Mouse (Mus musculus): ENCODE measurements at regions not wholly inside any gene's neighbourhood (a gene's known extent, or its start where the extent isn't known, plus 50 kb on each side); places are given as distances from the start of the nearest gene placed in this dataset.

DNA sequence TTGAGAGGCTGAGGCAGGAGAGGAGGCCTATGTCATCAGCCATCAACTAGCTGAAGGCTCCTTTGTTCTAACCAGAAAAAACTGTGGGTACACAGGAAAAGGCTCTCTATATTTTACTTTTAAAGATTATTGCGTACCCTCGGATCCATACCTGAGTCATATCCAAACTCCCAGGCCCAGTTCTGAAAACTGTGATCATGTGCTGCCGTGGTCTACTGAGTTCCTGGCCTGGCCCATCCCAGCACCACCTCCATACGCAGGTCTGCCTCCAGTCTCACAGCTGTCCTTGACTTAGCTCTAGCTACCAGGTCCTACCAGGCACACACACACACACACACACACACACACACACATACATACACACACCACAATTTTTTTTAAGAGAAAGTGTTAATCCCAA is 87.0 kb upstream of the Hs6st1 start:
- DNase-seq, result no peak

DNA sequence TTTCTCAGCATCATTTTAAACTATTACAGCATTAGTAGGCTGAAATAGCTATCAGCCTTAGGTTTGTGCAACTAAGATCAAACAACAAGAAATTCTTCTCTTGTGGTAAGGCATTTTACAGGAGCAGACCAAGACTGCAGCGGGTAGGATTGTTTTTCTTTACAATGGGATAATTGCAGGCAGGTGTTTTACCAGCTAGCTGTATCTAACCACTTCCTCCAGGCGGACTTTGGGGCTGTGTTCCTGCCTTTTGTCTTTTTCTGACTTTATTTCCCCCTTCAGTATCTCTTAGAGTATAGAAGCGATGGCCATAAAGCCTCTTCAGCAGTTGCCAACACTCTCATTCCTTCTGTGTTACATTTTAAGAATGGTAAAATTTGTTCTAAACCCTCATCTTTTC is 84.8 kb upstream of the Hs6st1 start:
- DNase-seq, result no peak

DNA sequence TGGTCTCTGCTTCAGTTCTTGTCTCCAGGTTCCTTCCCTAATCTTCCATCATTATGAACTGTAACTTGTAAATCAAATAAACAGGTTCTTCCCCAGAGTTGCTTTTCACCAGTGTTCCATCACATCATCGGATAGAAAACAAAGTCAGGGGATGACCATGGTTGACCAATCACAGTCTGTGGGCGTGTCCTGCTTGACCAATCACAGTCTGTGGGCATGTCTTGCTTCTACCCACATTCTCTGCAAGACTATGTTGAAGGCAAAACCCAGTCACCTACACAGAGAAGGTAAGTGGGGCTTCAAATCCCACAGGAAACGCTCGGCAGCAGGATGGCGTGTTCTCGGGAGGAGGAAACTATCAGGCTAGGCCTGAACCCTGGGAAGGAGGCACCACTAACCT is 82.9 kb upstream of the Hs6st1 start:
- DNase-seq, result no peak

DNA sequence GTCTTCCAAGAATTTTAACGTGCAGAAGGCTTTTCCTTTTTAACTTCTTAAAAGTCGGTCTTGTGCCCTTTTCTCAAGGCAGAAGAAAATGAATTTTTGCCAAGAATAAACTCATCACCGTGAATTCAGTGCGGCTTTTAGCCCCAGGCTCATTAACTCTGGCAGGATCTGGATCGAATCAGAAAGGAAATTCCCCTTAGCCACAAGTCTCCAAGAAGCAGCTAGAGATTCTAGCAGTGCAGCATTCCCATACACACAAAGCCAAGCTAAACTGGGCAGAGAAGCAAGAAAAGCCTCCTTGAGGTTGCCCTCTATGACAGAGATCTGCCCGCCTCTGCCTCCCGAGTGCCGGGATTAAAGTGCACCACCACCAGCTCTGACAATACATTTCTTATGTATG is 81.5 kb upstream of the Hs6st1 start:
- no peak for DNase-seq

DNA sequence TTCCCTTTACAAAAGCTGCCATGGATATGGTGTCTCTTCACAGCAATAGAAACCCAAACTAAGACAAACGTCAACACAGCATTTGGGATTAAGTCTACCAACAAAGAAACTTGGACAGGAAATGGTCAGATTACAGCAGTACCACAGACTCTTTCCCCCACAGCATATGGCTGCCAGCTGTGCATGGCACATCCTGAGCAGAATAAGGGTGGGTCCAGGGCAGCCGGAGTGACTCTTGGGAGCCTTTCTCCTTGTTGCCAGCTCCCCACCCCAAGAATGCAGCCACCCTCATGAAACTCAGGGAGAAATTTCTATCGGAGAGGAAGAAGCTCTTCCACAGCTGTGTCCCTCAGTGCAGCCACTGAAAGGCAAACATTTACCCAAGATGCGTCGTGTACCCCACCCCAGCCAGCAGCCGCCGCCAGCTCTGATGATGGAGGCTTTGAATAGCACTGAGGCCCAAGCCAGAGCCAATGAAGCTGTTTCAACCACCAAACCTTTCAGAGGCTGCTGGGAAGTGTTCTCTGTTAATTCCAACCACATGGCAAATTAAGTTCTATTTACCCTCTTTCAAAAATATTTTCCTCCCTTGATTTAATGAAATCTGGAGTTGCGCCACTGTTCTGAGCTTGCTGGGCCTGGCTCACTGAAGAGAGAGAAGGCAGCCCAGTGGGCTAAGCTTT is 75.8 kb upstream of the Hs6st1 start:
- no peak for DNase-seq

DNA sequence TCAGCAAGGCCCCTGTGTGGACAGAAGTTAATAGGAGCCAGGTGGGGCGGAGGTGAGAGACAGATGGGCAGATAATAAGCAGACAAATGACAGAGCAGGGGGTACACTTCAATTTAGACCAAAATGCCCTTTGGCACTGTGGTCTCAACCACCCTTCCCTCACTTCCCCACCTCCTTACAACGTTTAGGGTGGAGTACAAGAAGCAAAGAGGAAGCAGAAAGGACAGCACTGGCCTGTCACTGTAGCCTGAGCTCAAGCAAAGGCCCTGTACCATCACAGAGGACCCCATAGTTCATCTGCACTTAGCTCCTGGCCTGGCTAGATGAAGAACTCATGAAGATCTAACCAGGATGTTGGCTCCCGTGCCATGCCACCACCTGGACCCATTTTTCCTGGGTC is 75.3 kb upstream of the Hs6st1 start:
- DNase-seq, result no peak

DNA sequence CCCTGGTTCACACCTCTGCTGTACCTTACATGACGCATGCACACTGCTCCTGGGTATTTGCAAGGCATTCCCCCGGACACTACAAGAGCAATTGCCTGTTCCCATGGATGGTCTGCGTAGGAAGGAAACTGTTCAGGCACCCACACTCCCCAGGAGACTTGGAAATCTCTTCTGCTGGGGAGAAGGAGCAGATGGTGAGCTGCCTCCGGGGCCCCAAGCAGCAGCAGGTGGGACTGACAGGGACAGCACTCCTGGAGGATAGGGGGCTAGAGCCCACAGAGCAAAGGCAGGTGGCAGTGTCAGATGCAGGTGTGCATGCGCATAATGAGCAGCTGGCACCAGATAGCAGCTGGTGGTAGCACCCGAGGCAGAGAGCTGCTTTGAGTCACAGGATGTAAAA is 72.5 kb upstream of the Hs6st1 start:
- peak; percentile 78 for DNase-seq

DNA sequence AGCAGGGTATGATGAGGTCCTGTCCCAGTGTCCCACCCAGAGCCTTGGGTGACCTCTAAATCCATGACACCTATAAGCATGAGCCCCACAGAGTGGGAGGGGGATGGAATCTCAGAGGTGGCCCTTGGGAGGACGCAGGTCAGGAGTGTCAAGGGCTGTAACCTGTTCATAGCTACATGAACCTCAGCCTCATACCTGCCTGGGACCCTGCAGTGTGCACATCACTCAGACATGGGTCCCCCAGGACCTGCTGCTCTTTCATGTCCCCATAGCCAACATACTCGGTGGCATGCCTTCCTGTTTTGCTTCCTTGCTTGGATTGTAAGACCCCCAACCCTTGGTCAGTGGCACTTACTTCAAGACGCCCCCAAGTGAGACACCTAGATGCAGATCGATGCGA is 66.9 kb upstream of the Hs6st1 start:
- no peak for DNase-seq

DNA sequence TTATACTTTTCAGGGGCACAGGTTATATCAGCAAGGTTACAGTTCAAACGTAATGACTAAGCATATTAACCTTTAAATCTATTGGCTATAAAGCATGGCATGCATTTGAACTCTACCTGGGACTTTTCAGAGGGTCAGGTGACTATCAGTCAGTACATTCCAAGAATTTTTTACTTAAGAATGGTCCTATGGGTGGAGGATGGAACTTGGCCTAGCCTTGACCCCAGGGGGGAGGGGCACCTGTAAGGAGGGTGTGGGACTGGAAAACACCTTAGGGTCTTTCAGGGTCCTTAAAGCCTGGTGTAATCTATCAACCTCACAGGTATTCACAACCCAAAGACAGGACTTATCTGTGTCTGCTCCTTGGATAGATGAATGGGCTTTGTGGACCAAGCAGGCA is 66.4 kb upstream of the Hs6st1 start:
- DNase-seq, result no peak

DNA sequence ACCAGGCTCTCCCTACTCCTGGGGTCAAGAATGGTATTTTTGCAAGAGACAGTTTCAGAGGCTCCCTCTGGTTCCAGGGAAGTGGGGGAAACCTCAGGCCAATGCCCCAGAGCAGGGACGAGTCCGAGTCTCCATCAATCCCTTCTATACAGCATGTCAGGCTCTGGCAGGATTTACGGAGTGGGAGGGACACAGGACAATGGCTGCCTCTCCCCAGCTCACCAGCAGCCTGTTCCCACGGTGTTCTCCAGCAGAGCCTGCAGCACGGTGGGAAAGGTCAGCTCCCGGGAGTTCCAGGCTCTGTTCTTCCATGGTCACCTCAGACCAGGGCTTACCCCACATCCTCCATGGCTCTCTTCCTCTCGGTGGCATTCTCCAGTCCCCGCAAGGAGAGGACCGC is 64.6 kb upstream of the Hs6st1 start:
- no peak for DNase-seq

DNA sequence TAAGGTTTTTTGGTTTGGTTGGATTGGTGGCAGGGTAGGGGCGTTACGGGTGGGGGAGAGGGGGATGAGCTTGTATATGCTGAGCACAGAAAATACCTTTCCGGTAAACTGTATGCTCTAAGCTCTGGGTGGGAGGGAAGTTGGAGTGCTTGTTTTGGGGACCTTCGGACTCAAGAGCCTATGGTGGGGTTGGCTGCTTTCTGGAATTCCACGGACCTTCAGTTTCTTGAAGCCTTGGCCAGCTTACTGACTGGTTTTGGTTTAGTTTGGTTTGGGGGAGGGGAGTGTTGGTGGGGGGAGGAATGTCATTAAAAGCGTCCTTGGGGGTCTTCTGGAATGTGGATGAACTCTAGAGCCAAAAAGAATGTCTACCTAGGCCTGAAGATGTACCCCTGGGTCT is 59.6 kb upstream of the Hs6st1 start:
- DNase-seq, result no peak

DNA sequence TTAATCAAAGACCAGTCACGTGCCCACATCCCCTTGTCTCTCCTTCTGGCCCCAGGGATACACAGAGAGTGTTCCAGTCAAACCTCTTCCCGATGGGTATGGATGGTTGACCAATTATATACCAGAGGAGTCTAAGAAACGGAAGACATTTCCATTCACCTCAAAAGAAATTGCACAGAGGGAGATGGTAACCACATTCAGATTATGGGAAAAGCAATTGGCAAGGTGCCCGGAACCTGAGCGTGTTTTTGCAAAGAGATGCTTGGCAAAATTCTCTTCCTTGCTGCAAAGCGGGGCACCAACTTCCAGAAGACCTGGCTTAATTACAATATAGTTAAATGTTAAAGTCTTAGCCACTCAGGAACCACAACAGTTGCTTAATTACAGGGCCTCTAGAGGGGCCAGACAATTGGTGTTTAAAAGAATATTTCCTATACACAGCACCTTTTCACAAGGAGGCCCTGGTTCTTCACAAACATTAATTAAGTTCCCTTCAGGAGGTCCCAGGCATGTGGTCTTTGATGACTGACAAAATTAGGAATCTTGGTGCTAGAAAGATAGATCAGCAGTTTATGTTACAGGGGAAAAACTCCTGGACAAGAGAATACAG is 59.1 kb upstream of the Hs6st1 start:
- DNase-seq, result peak; percentile 76

DNA sequence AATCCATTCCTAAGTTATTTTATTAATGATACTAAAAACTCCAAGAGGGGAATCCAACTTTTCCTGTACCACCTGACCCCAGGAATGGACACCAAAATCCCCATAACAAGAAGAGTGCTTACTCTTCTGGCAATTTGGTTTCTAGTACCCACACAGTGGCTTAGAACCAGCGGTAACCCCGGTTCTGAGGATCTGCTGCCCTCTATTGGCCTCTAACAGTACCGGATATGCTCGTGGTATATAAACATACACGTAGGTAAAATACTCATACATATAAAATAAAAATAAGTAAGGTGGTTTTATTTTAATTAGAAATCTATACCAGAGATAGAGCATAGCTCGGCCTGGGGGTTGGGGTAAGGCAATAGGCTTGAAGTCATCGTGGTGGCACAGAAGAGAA is 58.0 kb upstream of the Hs6st1 start:
- no peak for DNase-seq

DNA sequence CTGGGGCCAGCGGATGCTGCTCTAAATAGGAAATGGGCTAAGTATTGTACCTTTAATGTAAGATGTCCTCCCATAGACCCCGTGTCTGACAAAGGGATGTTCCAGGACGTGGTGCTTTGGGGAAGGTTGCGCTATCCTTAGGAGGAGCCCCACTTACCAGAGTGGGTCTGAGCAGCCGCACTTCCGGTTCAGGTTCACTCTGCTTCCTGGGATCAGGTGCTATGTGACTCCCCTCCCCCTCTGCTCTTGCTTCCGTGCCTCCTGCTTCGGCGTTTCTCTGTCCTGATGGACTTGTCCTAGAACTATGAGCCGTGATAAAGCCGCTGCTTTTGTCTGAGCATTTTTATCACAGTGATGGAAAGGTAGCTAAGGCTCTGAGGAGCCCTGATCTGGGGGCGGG is 57.4 kb upstream of the Hs6st1 start:
- DNase-seq, result no peak

DNA sequence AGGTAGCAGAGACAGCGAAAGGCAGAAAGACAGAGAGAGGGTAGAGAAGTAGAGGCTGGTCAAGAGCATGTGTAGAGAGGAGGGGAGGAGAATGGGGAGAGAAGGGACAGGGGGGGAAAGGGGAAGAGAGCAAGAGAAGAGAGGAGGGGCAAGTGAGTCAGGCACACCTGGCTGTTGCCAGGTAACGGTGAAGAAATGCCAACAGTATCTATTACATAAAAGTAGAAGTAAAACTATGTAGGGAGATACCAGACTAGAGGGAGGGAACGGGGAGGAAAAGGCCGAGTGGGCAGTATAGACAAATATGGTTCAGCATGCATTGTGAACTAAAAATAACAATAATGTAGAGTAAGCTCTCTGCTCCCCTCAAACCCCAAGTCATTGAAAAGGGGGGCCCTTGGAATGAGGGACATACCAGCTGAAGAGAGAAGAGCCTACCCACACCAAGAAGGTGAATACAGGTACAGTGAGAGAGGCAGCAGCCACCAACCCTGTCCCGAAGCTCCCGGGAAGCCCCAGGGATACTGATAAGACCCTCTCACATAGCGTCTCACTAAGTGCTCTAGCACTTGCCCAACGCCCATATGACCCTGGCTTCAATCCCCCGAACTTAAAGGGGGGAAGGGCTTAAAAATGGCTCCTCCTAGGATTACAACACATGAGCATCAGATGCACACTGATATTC is 56.0 kb upstream of the Hs6st1 start:
- DNase-seq, result no peak

DNA sequence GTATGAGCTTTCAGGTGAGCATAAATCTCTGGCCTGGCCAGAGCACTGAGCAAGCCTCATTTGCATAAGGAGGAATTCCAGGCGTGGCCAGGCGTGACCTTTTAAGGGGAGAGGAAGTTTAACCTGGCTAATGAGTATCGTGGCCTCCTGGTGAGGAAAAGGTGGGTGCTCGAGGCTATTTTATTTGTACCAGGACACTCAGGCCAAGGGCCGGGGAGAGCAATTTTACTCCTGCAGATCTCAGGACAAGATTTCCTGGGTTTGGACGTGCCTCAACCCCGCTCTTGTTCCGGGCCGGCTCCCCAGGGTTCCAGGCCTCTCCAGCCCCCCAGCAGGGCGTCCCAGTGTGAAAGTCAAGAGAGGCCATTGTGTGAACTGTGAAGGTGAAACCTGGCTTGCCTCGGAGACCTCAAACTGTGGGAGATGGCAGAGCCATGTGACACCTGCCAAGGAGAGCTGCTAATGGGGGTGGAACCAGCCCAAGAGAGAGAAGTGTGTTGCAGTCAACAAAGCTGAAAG is 54.3 kb upstream of the Hs6st1 start:
- DNase-seq, result no peak

DNA sequence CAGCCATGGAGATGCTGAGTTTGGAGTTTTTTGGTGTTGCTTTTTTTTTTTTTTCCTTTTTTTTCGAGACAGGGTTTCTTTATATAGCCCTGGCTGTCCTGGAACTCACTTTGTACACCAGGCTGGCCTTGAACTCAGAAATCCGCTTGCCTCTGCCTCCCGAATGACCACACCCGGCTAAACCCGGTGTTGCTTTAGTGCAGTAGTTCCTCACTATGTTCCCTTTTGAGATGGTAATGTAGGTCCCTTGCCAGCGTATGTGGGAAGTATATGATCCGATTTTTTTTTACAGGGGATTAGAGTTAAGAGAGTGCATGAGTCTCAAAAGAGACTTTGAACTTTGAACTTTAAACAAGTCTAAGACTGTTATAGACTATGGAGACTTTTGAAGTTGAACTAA is 53.8 kb upstream of the Hs6st1 start:
- no peak for DNase-seq

DNA sequence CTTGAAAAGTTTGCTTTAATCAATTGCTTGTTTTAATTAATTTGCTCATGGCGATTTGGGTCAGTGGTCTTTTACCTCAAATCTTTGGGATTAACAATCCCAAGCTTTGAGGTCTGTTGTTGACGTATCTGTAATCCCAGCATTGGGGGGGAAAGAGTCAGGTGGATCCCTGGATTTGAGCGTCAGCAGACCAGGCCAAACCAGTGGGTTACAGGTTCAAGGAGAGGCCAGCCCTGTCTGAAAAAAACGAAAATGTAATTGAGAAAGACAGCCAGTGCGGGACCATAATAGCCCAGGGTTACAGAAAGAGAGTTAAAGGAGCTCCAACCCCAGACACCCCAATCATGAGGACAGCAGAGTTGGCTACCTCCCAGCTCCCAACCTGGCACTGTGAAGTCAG is 53.0 kb upstream of the Hs6st1 start:
- no peak for DNase-seq

DNA sequence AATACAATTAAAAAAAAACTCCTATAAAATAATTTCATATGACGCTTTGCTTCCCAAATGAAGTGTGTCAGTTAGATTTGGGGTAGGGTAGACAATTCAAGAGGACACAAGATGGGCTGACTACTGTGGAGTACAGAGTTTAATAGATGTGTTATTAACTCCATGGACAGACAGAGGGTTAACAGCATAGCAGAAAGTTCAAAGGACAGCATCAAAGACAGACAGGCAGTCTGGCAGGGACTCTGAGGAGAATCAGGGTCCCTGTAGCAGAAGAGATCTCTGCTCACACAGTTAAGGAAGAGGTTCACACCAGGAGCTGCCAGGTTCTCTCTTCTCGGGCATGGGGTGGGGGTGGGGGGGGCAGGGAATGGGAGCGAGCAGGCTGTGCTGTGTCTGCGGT is 51.6 kb upstream of the Hs6st1 start:
- DNase-seq, result no peak

DNA sequence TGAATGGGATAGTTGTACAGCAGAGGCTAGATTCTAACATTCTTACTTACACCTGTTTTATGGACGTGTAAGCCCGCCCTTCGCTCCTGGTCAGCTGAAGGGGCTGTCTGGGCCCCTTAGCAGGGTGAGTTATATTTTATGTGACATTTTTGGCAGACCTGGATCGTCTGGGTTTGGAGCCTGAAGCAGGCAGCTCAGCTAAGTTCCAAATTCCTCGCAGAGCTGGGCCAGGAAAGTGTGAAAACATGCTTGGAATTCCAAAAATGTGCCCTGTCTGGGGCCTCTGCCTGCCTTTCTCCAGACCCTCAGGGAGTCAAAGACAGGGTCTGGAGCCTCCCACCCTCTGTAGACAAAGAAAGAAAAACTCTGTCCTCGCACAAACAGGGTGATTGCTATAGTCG is 51.1 kb upstream of the Hs6st1 start:
- DNase-seq, result no peak

DNA sequence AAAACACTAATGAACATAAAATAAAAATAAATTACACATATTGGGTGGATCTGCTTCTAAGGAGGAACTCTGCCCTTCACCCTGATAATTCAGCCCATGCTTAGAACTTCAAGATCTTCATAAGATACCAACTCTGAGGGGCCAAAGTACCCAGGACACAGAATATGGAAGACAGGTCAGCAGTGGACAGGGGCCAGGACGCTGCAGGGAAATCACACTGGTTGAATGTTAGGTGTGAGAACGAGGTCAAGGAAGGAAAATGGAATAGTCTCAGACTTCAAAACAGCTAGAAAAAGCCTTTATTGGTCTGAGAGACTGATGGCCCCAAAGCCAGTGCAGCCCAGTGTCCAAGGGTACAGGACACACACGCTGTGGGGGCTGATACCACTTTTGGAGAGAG is 50.5 kb upstream of the Hs6st1 start:
- DNase-seq, result no peak

All from right cerebral cortex, adult 18-20 months (tissue).